Mouse (Mus musculus) erythroblast, embryonic 14.5 days (primary cell): Measurements from ENCODE around the gene Parp16.

Experiments
- GATA1 ChIP-seq: IDR thresholded peaks from 2 replicates; pipeline ENCODE4 v1.6.1; 2012; ENCODE audit warnings: low read length, inconsistent platforms, mixed read lengths
- TAL1 ChIP-seq: IDR thresholded peaks from 3 replicates; pipeline ENCODE4 v1.6.1; 2012; ENCODE audit warnings: low read length, inconsistent platforms, mixed read lengths

- TF ChIP-seq GATA1: no peak
- TF ChIP-seq TAL1: no peak
Measured at GRCm38 (mm10) chr9:65164870-65165269, 30.3 kb upstream of the Parp16 start.
